Mouse (Mus musculus) heart, postnatal 0 days (tissue): ENCODE data around the gene Taf3. TPM values are rescaled to one million over a fixed set of nuclear protein-coding genes. Genes with fewer than 3 reads are reported as not detected.
A peak's percentile ranks its signal among the peaks of the same experiment; 100 is the strongest.

Experiments
- ATAC-seq: fragments of 200-750 bp; cut with Nextera tagmentation; 2 replicates; pipeline ENCODE4 v1.8.0; 2017; ENCODE audit warnings: low read depth, moderate number of reproducible peaks, moderate library complexity; ENCODE audit not compliant: insufficient read depth
- DNase-seq: peaks from one replicate; pipeline ENCODE4 v3.0.0-alpha.2; 2016; ENCODE audit warnings: low spot score
- H3K27ac ChIP-seq: fragments of 300-500 bp; sonication (generic); 2 replicates; pipeline ENCODE4 v1.5.1; 2014; ENCODE audit warnings: low read depth, mild to moderate bottlenecking
- H3K27me3 ChIP-seq: fragments of 300-500 bp; sonication (generic); 2 replicates; pipeline ENCODE4 v1.6.1; 2014; ENCODE audit warnings: low read length, mixed read lengths; ENCODE audit not compliant: control insufficient read depth, insufficient read depth
- H3K36me3 ChIP-seq: fragments of 300-500 bp; sonication (generic); replicated peaks from 2 replicates; pipeline ENCODE4 v1.6.1; 2014; ENCODE audit warnings: low read length, mixed read lengths; ENCODE audit not compliant: control insufficient read depth, insufficient read depth
- H3K4me1 ChIP-seq: fragments of 300-500 bp; sonication (generic); 2 replicates; pipeline ENCODE4 v1.6.1; 2014; ENCODE audit warnings: antibody characterized with exemption; ENCODE audit not compliant: control insufficient read depth, insufficient read depth
- H3K4me2 ChIP-seq: fragments of 300-500 bp; sonication (generic); 2 replicates; pipeline ENCODE4 v1.6.1; 2014; ENCODE audit warnings: low read depth, mild to moderate bottlenecking, low read length, moderate library complexity
- H3K4me3 ChIP-seq: fragments of 300-500 bp; sonication (generic); 2 replicates; pipeline ENCODE4 v1.5.1; 2014; ENCODE audit warnings: low read depth, low read length
- H3K9ac ChIP-seq: fragments of 300-500 bp; sonication (generic); replicated peaks from 2 replicates; pipeline ENCODE4 v1.6.1; 2014; ENCODE audit warnings: low read depth, low read length, mixed read lengths
- H3K9me3 ChIP-seq: fragments of 300-500 bp; sonication (generic); replicated peaks from 2 replicates; pipeline ENCODE4 v1.6.1; 2016; ENCODE audit warnings: low read length; ENCODE audit not compliant: control insufficient read depth
- CTCF ChIP-seq: IDR thresholded peaks from 2 replicates; pipeline ENCODE4 v1.5.1; 2016; ENCODE audit warnings: antibody characterized with exemption, control low read depth, low read depth
- EP300 ChIP-seq: IDR thresholded peaks from 2 replicates; pipeline ENCODE4 v1.6.1; 2016; ENCODE audit warnings: antibody characterized with exemption, low read depth
- WGBS: fragments of 180-500 bp; shearing (Covaris S2); extraction: QIAGEN DNeasy Blood & Tissue Kit; methylation state at CpG from one replicate; pipeline ENCODE4 v1.1.7; 2014; 5-methylcytosine and 5-hydroxymethylcytosine counted together
- polyA plus RNA-seq: library from polyadenylated mRNA; unstranded; fragments of >200 nt; fragmentation: Nextera tagmentation; extraction: Ambion mirVana; gene quantifications from 2 replicates; pipeline ENCODE4 v1.2.1, GENCODE M21; 2015
- total RNA-seq: library from RNA; depleted of rRNA; stranded (reverse); fragments of >200 nt; gene quantifications from 2 replicates; pipeline ENCODE4 v1.2.3, GENCODE M21; 2014; ENCODE audit warnings: low replicate concordance

Taf3 gene
- total and polyA plus RNA-seq, 2 experiments from 2014 or later, result 3.0 to 6.3 TPM

DNA sequence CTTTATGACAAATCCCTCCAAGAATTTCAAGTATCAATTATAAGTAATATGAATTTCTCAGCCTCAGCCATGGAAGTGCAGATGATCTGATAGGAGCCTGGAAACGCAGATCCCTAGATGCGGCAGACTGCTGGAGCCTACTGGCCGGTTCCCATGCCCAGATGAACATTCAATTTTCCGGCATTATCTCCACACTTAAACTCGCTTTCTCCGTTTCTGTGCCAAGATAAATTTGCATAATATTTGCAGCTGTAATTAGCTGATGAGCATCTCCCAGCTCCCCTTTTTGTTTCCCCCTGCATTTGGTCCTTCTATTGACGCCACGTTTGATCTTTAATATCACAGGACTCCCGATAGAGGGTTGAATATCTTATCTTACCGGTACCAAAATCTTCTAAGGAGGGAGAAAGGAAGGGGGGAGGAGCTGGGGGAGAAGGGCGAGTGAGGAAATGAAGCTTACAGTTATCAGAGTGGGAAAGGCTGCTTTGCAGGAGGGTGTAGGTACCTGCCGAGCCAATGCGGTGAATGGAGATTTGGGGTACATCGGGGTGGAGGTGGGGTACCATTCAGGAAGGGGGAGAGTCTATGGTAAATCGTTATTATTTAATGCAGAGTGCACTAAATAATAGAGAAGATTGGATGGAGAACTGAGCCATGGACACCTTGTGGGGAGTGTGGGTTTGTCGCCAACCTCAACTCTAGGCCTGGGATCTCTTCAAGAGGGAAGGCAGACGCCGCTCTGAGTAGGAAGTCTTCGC lies 153.4 kb downstream of the Taf3 start:
- no peak overlapping the region for H3K4me3 ChIP-seq
- H3K4me1 ChIP-seq, result 0 out of 2 replicates have a peak, but pooled peaks cover 8% of the 10 kb centered on the region
- H3K9me3 ChIP-seq, result no peaks in the 10 kb centered on the region
- no peak overlapping the region for H3K27ac ChIP-seq
- TF ChIP-seq CTCF, result no peak
- TF ChIP-seq EP300, result no peak
- H3K9ac ChIP-seq, result no peak overlapping the region
- DNase-seq (no peak), ATAC-seq (no peak)
- H3K27me3 ChIP-seq, result peaks cover 92% of the 10 kb centered on the region
- H3K4me2 ChIP-seq, result no peak overlapping the region
- 4% methylated on average over 19 of the region's 19 CpGs for WGBS
- H3K36me3 ChIP-seq, result no peaks in the 10 kb centered on the region

DNA sequence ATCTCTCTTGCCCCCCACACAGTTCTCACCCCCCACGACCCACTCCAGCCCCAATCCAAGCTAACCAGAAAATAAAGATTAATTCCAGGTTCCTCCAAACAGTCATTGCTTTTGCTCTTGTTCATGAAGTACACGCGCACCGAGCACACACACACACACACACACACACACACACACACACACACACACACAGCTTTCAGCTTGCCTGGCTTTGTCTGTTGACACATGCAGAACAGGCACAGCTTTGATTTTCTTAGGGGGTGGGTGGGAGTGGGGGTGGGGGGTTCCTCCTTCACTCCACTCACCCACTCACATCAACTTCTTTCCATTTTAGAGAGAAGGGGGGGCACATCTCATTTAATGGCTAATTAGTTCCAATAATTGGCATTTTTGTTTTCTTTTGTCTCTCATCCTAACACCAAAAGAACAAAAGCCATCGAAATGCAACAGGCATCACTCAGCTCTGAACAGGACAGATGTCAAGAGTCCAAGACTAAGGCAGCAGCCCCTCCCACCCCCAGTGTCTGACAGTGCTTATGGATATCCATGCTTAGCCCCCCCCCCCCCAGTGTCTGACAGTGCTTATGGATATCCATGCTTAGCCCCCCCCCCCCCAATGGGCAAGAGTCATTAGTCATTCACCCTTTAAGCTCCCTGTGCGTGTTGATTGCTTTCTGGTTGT lies 155.0 kb downstream of the Taf3 start:
- Histone ChIP-seq H3K4me1 (0 out of 2 replicates have a peak, but pooled peaks cover 20% of the 10 kb centered on the region), H3K4me3 (no peak overlapping the region), H3K9me3 (no peaks in the 10 kb centered on the region), H3K4me2 (no peak overlapping the region), H3K9ac (no peak overlapping the region), H3K36me3 (no peaks in the 10 kb centered on the region), H3K27me3 (peaks cover 95% of the 10 kb centered on the region), H3K27ac (no peak overlapping the region)
- ATAC-seq (no peak), DNase-seq (no peak)
- 9% methylated on average over 6 of the region's 6 CpGs for WGBS
- no peak for TF ChIP-seq CTCF
- TF ChIP-seq EP300, result no peak

DNA sequence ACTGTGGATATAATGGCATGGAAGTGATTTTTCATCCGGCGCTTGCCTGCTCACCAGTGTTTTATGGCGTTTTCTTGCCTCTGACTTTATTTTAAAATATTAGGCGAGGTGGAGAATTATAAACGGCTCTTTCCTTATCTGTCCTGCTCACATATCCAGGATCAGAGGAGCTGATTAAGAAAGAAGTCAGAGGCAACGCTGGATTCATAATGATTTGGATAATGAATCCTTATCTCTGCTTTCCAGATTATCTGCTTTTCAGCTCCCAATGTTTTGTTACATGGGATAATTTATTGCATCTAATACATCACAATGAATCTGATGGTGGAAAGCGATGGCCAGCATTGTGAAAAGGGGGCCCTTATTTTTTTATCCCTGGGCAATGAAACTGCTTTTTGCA lies 155.9 kb downstream of the Taf3 start:
- Histone ChIP-seq H3K4me2 (no peak overlapping the region), H3K9ac (no peak overlapping the region), H3K9me3 (no peaks in the 10 kb centered on the region), H3K4me3 (no peak overlapping the region), H3K27ac (no peak overlapping the region), H3K27me3 (peaks cover 96% of the 10 kb centered on the region), H3K4me1 (0 out of 2 replicates have a peak, but pooled peaks cover 20% of the 10 kb centered on the region), H3K36me3 (no peaks in the 10 kb centered on the region)
- WGBS, result 11% methylated on average over 7 of the region's 7 CpGs
- TF ChIP-seq EP300 (no peak), CTCF (no peak)
- no peak for ATAC-seq
- DNase-seq, result no peak

DNA sequence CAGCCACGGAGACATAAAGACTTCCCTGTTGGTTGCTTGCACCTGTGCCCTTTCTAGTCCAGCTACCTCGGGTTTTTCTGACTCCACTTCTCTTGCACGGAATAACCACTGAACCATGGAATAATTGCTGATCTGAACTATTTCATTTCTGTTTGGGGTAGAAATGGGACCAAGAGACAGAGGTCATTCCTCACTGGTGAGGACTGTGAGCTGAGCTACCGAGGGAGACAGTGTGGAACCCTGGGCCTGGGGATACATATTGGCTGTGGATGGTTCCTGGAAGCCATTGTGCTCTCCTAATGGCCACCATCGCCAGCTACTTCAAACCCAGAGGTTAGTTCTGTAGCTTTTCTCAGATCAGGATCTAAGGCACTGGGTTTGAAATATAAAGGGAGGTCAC lies 157.5 kb downstream of the Taf3 start:
- no peak for ATAC-seq
- Histone ChIP-seq H3K27me3 (peaks cover 96% of the 10 kb centered on the region), H3K9me3 (no peaks in the 10 kb centered on the region)

DNA sequence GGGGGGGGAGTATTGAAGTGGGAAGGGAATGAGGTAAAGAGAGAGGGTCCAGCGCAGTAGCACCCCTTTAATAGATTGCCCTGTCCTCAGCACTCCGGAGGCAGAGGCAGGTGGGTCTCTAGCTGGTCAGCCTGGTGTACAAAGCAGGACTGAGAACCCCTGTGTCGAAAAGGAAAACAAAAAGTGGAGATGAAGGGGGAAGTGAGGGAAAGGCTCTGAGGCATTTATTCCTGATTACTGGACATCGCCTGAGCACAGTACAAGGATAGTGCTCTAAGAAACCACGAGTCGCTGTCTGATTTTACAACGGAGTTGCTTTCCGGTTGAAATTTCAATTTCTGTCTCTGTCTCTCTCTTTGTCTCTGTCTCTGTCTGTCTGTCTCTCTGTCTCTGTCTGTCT lies 158.1 kb downstream of the Taf3 start:
- Histone ChIP-seq H3K36me3 (no peaks in the 10 kb centered on the region), H3K9ac (no peak overlapping the region), H3K9me3 (no peaks in the 10 kb centered on the region), H3K4me1 (0 out of 2 replicates have a peak, but pooled peaks cover 12% of the 10 kb centered on the region), H3K4me2 (no peak overlapping the region), H3K4me3 (peak overlapping the region; percentile 32; the same call in 1 of the 2 replicates), H3K27me3 (peaks cover 96% of the 10 kb centered on the region), H3K27ac (no peak overlapping the region)
- no peak for TF ChIP-seq EP300
- WGBS, result 8% methylated on average over 8 of the region's 8 CpGs
- no peak for DNase-seq
- no peak for ATAC-seq

More for the DNA sequence above, 157.5 kb downstream of the Taf3 start:
- H3K4me2 ChIP-seq, result no peak overlapping the region
- H3K4me1 ChIP-seq, result 0 out of 2 replicates have a peak, but pooled peaks cover 16% of the 10 kb centered on the region
- WGBS, result 9% methylated on average over 5 of the region's 5 CpGs
- no peak overlapping the region for H3K4me3 ChIP-seq
- no peak overlapping the region for H3K27ac ChIP-seq
- no peaks in the 10 kb centered on the region for H3K36me3 ChIP-seq
- no peak for DNase-seq
- no peak overlapping the region for H3K9ac ChIP-seq
- TF ChIP-seq EP300 (no peak), CTCF (no peak)
